Mouse (Mus musculus) kidney, embryonic 14.5 days (tissue): Measurements from ENCODE around the gene Lrrc51. TPM values are rescaled to one million over a fixed set of nuclear protein-coding genes. Genes with fewer than 3 reads are reported as not detected.
A peak's percentile ranks its signal among the peaks of the same experiment; 100 is the strongest.

ENCODE experiments used
- ATAC-seq: fragments of 200-750 bp; cut with Nextera tagmentation; 2 replicates; pipeline ENCODE4 v1.8.0; 2017; ENCODE audit warnings: moderate number of reproducible peaks, mild to moderate bottlenecking, moderate TSS enrichment, moderate library complexity; ENCODE audit not compliant: low FRiP score, low TSS enrichment
- H3K27ac ChIP-seq: fragments of 300-500 bp; sonication (generic); 2 replicates; pipeline ENCODE4 v1.5.1; 2014; ENCODE audit warnings: low read depth, mild to moderate bottlenecking, low read length, moderate library complexity, mixed read lengths
- H3K27me3 ChIP-seq: fragments of 300-500 bp; sonication (generic); 2 replicates; pipeline ENCODE4 v1.6.1; 2014; ENCODE audit warnings: mild to moderate bottlenecking, low read length; ENCODE audit not compliant: control insufficient read depth, insufficient read depth
- H3K36me3 ChIP-seq: fragments of 300-500 bp; sonication (generic); 2 replicates; pipeline ENCODE4 v1.6.1; 2014; ENCODE audit warnings: low read length, mixed read lengths; ENCODE audit not compliant: control insufficient read depth, insufficient read depth
- H3K4me1 ChIP-seq: fragments of 300-500 bp; sonication (generic); 2 replicates; pipeline ENCODE4 v1.6.1; 2014; ENCODE audit warnings: low read length, mixed read lengths; ENCODE audit not compliant: control insufficient read depth, insufficient read depth
- H3K4me2 ChIP-seq: fragments of 300-500 bp; sonication (generic); replicated peaks from 2 replicates; pipeline ENCODE4 v1.6.1; 2014; ENCODE audit warnings: low read depth, mild to moderate bottlenecking, low read length
- H3K4me3 ChIP-seq: fragments of 300-500 bp; sonication (generic); 2 replicates; pipeline ENCODE4 v1.5.1; 2014; ENCODE audit warnings: mild to moderate bottlenecking, low read length
- H3K9ac ChIP-seq: fragments of 300-500 bp; sonication (generic); 2 replicates; pipeline ENCODE4 v1.6.1; 2014; ENCODE audit warnings: low read depth, mild to moderate bottlenecking, low read length, moderate library complexity
- H3K9me3 ChIP-seq: fragments of 300-500 bp; sonication (generic); 2 replicates; pipeline ENCODE4 v1.6.1; 2016; ENCODE audit warnings: low read length; ENCODE audit not compliant: control insufficient read depth
- WGBS: fragments of 180-500 bp; shearing (Covaris S2); extraction: QIAGEN DNeasy Blood & Tissue Kit; methylation state at CpG from one replicate; pipeline ENCODE4 v1.1.7; 2014; 5-methylcytosine and 5-hydroxymethylcytosine counted together
- polyA plus RNA-seq: library from polyadenylated mRNA; unstranded; fragments of >200 nt; fragmentation: Nextera tagmentation; extraction: Ambion mirVana; gene quantifications from 2 replicates; pipeline ENCODE4 v1.2.1, GENCODE M21; 2014

Lrrc51 gene
- polyA plus RNA-seq, result 10.0 and 14.7 TPM in 2 replicates

GRCm38 (mm10) chr7:101933751-101934240 is at the start of gene Lrrc51, which contains the start of gene Numa1:
Gene Lrrc51 (minus strand): TSS chr7:101933895.
Gene Numa1 (plus strand): TSS chr7:101934111.
- peak within 1 kb of the TSS; percentile 77 for H3K27ac ChIP-seq
- H3K9ac ChIP-seq, result peak within 1 kb of the TSS; percentile 84
- no peaks in the 10 kb centered on the region for H3K9me3 ChIP-seq
- H3K36me3 ChIP-seq, result 0 out of 2 replicates have a peak, but pooled peaks cover 2% of the 10 kb centered on the region
- no peaks in the 10 kb centered on the region for H3K27me3 ChIP-seq
- H3K4me2 ChIP-seq, result peak within 1 kb of the TSS; percentile 65
- peak; percentile 99 for ATAC-seq
- WGBS, result 1% methylated on average over 40 of the region's 40 CpGs
- H3K4me1 ChIP-seq, result peaks cover 10% of the 10 kb centered on the region; the same call in 1 of the 2 replicates
- peak within 1 kb of the TSS; percentile 89 for H3K4me3 ChIP-seq

GRCm38 (mm10) chr7:101982735-101983134 is 49.0 kb upstream of the Lrrc51 start:
- WGBS, result 88% methylated on average over 1 of the region's 1 CpGs
- Histone ChIP-seq H3K36me3 (peaks cover 40% of the 10 kb centered on the region), H3K4me2 (no peak overlapping the region), H3K27me3 (no peaks in the 10 kb centered on the region), H3K27ac (no peak overlapping the region), H3K4me3 (no peak overlapping the region), H3K9me3 (no peaks in the 10 kb centered on the region), H3K4me1 (no peaks in the 10 kb centered on the region), H3K9ac (no peak overlapping the region)
- no peak for ATAC-seq

- no peak overlapping the region for H3K4me2 ChIP-seq
- peaks cover 3% of the 10 kb centered on the region; the same call in 1 of the 2 replicates for H3K36me3 ChIP-seq
- peaks cover 20% of the 10 kb centered on the region for H3K4me1 ChIP-seq
- no peak for ATAC-seq
- H3K27me3 ChIP-seq, result no peaks in the 10 kb centered on the region
- H3K9ac ChIP-seq, result no peak overlapping the region
- no peaks in the 10 kb centered on the region for H3K9me3 ChIP-seq
- no peak overlapping the region for H3K4me3 ChIP-seq
- WGBS, result 41% methylated on average over 2 of the region's 2 CpGs
- no peak overlapping the region for H3K27ac ChIP-seq
Measured at GRCm38 (mm10) chr7:101974505-101974904, 40.8 kb upstream of the Lrrc51 start.

GRCm38 (mm10) chr7:101973730-101974129 is 40.0 kb upstream of the Lrrc51 start:
- Histone ChIP-seq H3K27me3 (no peaks in the 10 kb centered on the region), H3K4me2 (no peak overlapping the region), H3K27ac (no peak overlapping the region), H3K4me3 (no peak overlapping the region), H3K9ac (peak overlapping the region; percentile 28; the same call in 1 of the 2 replicates), H3K36me3 (no peaks in the 10 kb centered on the region; the same call in 1 of the 2 replicates), H3K4me1 (peaks cover 25% of the 10 kb centered on the region), H3K9me3 (no peaks in the 10 kb centered on the region)
- WGBS, result 61% methylated on average over 3 of the region's 3 CpGs
- no peak for ATAC-seq

- Histone ChIP-seq H3K4me1 (peaks cover 29% of the 10 kb centered on the region), H3K4me2 (peak overlapping the region; percentile 87), H3K36me3 (no peaks in the 10 kb centered on the region), H3K9me3 (no peaks in the 10 kb centered on the region), H3K27me3 (no peaks in the 10 kb centered on the region), H3K27ac (peak overlapping the region; percentile 100; the same call in 1 of the 2 replicates), H3K9ac (peak overlapping the region; percentile 81; the same call in 1 of the 2 replicates), H3K4me3 (peak overlapping the region; percentile 62)
- WGBS, result 49% methylated on average over 2 of the region's 2 CpGs
- ATAC-seq, result no peak
Measured at GRCm38 (mm10) chr7:101971721-101972120, 38.0 kb upstream of the Lrrc51 start.

GRCm38 (mm10) chr7:101970821-101971461 is 37.2 kb upstream of the Lrrc51 start:
- Histone ChIP-seq H3K4me2 (peak overlapping the region; percentile 87), H3K27me3 (no peaks in the 10 kb centered on the region), H3K27ac (peak overlapping the region; percentile 100), H3K9ac (peak overlapping the region; percentile 81), H3K9me3 (no peaks in the 10 kb centered on the region), H3K36me3 (no peaks in the 10 kb centered on the region), H3K4me3 (peak overlapping the region; percentile 62), H3K4me1 (peaks cover 29% of the 10 kb centered on the region)
- peak; percentile 66 for ATAC-seq
- 7% methylated on average over 19 of the region's 19 CpGs for WGBS

GRCm38 (mm10) chr7:101970429-101970775 is 36.7 kb upstream of the Lrrc51 start:
- Histone ChIP-seq H3K27me3 (no peaks in the 10 kb centered on the region), H3K9ac (peak overlapping the region; percentile 81), H3K4me1 (peaks cover 29% of the 10 kb centered on the region), H3K4me2 (peak overlapping the region; percentile 87), H3K4me3 (peak overlapping the region; percentile 62), H3K9me3 (no peaks in the 10 kb centered on the region), H3K36me3 (no peaks in the 10 kb centered on the region), H3K27ac (peak overlapping the region; percentile 100)
- ATAC-seq, result peak; percentile 67
- 2% methylated on average over 10 of the region's 17 CpGs for WGBS

- ATAC-seq, result peak; percentile 94
- peak overlapping the region; percentile 81 for H3K9ac ChIP-seq
- peaks cover 33% of the 10 kb centered on the region for H3K4me1 ChIP-seq
- peak overlapping the region; percentile 87 for H3K4me2 ChIP-seq
- H3K36me3 ChIP-seq, result no peaks in the 10 kb centered on the region
- H3K27me3 ChIP-seq, result no peaks in the 10 kb centered on the region
- H3K4me3 ChIP-seq, result peak overlapping the region; percentile 62
- under 1% methylated on average over 48 of the region's 53 CpGs for WGBS
- H3K27ac ChIP-seq, result peak overlapping the region; percentile 100
- H3K9me3 ChIP-seq, result no peaks in the 10 kb centered on the region
Measured at GRCm38 (mm10) chr7:101969694-101970428, 36.2 kb upstream of the Lrrc51 start.
